Mouse (Mus musculus) cerebellum, adult 2 months (tissue): ENCODE data around the gene Slc36a4.

Experiments
- CTCF ChIP-seq: fragments of 200-500 bp; IDR thresholded peaks from 2 replicates; pipeline ENCODE4 v1.5.1; 2011; ENCODE audit warnings: low read depth, mild to moderate bottlenecking, control low read depth, low read length, moderate library complexity, borderline replicate concordance; ENCODE audit not compliant: insufficient read depth
- POLR2A ChIP-seq: fragments of 200-500 bp; IDR thresholded peaks from 2 replicates; pipeline ENCODE4 v1.6.1; 2011; ENCODE audit warnings: low read length, control low read depth, borderline replicate concordance; ENCODE audit not compliant: insufficient read depth

GRCm38 (mm10) chr9:15693847-15694246 lies 15.7 kb upstream of the Slc36a4 start:
- TF ChIP-seq CTCF (no peak), POLR2A (no peak)
